Mouse (Mus musculus) thymus, adult 2 months (tissue): ENCODE results near the gene Fam221a. TPM values are rescaled to one million over a fixed set of nuclear protein-coding genes. Genes with fewer than 3 reads are reported as not detected.

ENCODE experiments used
- DNase-seq: peaks from one replicate; pipeline ENCODE4 v3.0.0; 2021
- H3K27ac ChIP-seq: fragments of 200-500 bp; 2 replicates; pipeline ENCODE4 v1.5.1; 2012; ENCODE audit warnings: low read length, control low read depth; ENCODE audit not compliant: control insufficient read depth, insufficient read depth
- H3K27me3 ChIP-seq: fragments of 200-500 bp; 2 replicates; pipeline ENCODE4 v1.6.1; 2012; ENCODE audit warnings: mild to moderate bottlenecking, low read length, moderate library complexity, mixed read lengths; ENCODE audit not compliant: control insufficient read depth, insufficient read depth
- H3K36me3 ChIP-seq: fragments of 200-500 bp; 2 replicates; pipeline ENCODE4 v1.6.1; 2012; ENCODE audit warnings: mild to moderate bottlenecking, low read length, moderate library complexity; ENCODE audit not compliant: control insufficient read depth, insufficient read depth
- H3K4me1 ChIP-seq: fragments of 200-500 bp; replicated peaks from 2 replicates; pipeline ENCODE4 v1.6.1; 2012; ENCODE audit warnings: low read length; ENCODE audit not compliant: control insufficient read depth, insufficient read depth
- H3K4me3 ChIP-seq: fragments of 200-500 bp; 2 replicates; pipeline ENCODE4 v1.5.1; 2012; ENCODE audit warnings: mild to moderate bottlenecking, low read length, control low read depth, moderate library complexity; ENCODE audit not compliant: control insufficient read depth, insufficient read depth
- CTCF ChIP-seq: fragments of 200-500 bp; IDR thresholded peaks from 2 replicates; pipeline ENCODE4 v1.5.1; 2012; ENCODE audit warnings: mild to moderate bottlenecking, control low read depth, low read length, moderate library complexity, borderline replicate concordance; ENCODE audit not compliant: control insufficient read depth, poor library complexity, insufficient read depth; ENCODE audit errors: extremely low read depth
- POLR2A ChIP-seq: fragments of 200-500 bp; IDR thresholded peaks from 2 replicates; pipeline ENCODE4 v1.6.1; 2012; ENCODE audit warnings: mild to moderate bottlenecking, low read length, control low read depth, moderate library complexity; ENCODE audit not compliant: control insufficient read depth, poor library complexity, insufficient read depth; ENCODE audit errors: extremely low read depth
- WGBS: fragments of 180-500 bp; shearing (Covaris S2); methylation state at CpG from one replicate; pipeline ENCODE4 v1.1.7; 2018; 5-methylcytosine and 5-hydroxymethylcytosine counted together
- polyA plus RNA-seq: library from polyadenylated mRNA; depleted of rRNA; stranded (reverse); fragments of >200 nt; gene quantifications from 2 replicates; pipeline ENCODE4 v1.2.3, GENCODE M21; 2012

The Fam221a gene
- polyA plus RNA-seq, 1 experiment = 10.5 TPM

DNA sequence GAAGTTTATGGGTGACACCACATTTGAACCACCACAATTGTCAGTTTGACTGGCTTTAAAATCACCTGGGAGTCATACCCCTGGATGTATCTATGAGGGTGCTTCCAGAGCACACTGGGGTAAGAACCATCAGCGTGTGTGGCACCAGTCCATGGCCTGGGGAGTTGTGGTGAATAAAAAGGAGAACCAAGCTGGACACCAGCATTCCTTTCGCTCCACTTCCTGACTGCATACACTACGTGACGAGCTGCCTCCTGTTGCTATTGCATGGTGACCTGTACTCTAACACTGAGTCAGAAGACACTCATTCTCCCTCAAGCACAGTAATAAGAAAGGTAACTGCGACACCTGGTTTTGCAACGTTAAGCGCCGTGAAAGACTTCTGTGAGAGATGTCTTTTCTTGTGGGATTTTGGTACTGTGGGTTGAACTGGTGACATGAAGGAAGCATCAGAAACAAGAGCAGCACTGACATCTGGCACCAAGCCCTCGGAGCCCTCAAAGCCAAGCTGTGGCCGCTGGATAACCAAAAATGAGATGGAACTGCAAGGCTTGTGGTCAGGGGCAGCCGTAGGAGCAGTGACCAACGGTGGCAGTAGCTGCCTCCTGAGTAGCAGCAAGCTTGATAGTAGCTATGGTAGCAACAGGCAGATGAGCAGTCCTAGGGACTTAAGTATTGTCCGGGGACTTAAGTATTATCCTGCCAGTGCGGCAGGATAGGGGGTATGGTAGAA lies 23.6 kb upstream of the Fam221a start:
- H3K27ac ChIP-seq = no peak overlapping the region
- DNase-seq = no peak
- H3K27me3 ChIP-seq = no peaks in the 10 kb centered on the region
- TF ChIP-seq POLR2A (no peak), CTCF (no peak)
- WGBS = 31% methylated on average over 14 of the region's 14 CpGs
- no peaks in the 10 kb centered on the region for H3K36me3 ChIP-seq
- H3K4me1 ChIP-seq = peaks cover 12% of the 10 kb centered on the region
- no peak overlapping the region for H3K4me3 ChIP-seq

DNA sequence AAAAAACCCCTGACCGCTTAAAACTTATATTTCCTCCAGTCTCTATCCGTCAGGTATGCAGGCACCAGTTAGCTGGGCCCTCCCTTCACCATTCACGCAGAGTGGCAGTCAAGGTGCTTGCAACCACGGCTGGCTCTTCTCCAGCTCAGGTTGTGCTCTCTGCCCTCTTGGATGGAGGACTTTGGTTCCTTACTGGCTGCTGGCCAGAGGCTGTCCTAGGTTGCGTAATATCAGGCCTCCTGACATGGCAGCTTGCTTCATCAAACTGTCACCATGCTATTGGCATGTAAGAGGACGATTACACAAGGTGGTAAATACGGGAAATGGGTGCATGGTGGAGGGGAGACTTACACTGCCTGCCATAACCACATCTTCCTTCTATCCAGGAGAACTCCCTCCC lies 17.7 kb upstream of the Fam221a start:
- DNase-seq = no peak
- H3K27me3 ChIP-seq = no peaks in the 10 kb centered on the region
- H3K36me3 ChIP-seq = no peaks in the 10 kb centered on the region
- no peak overlapping the region for H3K4me3 ChIP-seq
- WGBS = 93% methylated on average over 7 of the region's 7 CpGs
- H3K27ac ChIP-seq = no peak overlapping the region
- no peaks in the 10 kb centered on the region for H3K4me1 ChIP-seq
- no peak for TF ChIP-seq CTCF
- TF ChIP-seq POLR2A = no peak

GRCm38 (mm10) chr6:49354613-49355012 lies 12.9 kb upstream of the Fam221a start:
- Histone ChIP-seq H3K27me3 (no peaks in the 10 kb centered on the region), H3K27ac (no peak overlapping the region), H3K4me1 (no peaks in the 10 kb centered on the region), H3K36me3 (no peaks in the 10 kb centered on the region), H3K4me3 (no peak overlapping the region)
- no peak for TF ChIP-seq CTCF
- no peak for TF ChIP-seq POLR2A
- DNase-seq = no peak
- WGBS = 82% methylated on average over 3 of the region's 3 CpGs

DNA sequence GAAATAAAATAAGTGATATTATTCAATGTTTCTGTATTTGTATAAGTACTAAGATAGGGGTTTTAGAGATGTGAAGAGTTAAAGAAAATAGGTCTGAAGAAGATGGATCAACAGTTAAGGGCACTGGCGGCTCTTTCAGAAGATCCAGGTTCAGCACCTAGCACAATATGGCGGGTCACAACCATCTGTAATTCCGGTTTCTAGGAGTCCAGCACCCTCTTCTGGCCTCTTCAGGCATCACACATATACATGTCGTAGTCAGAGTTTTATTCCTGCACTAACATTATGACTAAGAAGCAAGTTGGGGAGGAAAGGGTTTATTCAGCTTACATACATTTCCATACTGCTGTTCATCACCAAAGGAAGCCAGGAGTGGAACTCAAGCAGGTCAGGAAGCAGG lies 12.4 kb upstream of the Fam221a start:
- no peak for TF ChIP-seq POLR2A
- no peak for TF ChIP-seq CTCF
- H3K27me3 ChIP-seq = no peaks in the 10 kb centered on the region

DNA sequence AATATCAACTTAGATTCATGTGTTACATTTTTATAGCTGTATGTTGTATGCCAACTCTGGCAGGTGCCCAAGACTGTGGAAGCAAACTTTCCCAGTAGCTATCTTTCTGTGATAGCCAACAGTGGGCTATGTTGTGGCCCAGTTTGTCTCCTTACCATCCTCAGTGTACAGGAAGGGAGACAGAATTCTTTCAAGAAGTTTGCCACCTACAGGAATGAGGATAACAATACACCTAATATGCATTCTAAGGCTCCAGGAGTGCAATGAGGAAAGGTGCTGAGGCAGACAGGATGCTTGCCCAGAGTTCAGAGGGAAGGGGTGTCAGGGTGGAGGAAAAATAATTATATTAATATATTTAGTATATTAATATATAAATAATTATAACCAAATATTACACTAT lies 7.1 kb upstream of the Fam221a start:
- no peak for DNase-seq
- H3K27me3 ChIP-seq = no peaks in the 10 kb centered on the region
- TF ChIP-seq POLR2A = no peak
- TF ChIP-seq CTCF = no peak
- no peak overlapping the region for H3K4me3 ChIP-seq
- H3K27ac ChIP-seq = no peak overlapping the region
- no peaks in the 10 kb centered on the region for H3K36me3 ChIP-seq
- no peaks in the 10 kb centered on the region for H3K4me1 ChIP-seq

More for the DNA sequence above, 12.4 kb upstream of the Fam221a start:
- Histone ChIP-seq H3K27ac (no peak overlapping the region), H3K4me1 (no peaks in the 10 kb centered on the region), H3K36me3 (no peaks in the 10 kb centered on the region), H3K4me3 (no peak overlapping the region)
- no peak for DNase-seq
- WGBS = 86% methylated on average over 4 of the region's 4 CpGs

DNA sequence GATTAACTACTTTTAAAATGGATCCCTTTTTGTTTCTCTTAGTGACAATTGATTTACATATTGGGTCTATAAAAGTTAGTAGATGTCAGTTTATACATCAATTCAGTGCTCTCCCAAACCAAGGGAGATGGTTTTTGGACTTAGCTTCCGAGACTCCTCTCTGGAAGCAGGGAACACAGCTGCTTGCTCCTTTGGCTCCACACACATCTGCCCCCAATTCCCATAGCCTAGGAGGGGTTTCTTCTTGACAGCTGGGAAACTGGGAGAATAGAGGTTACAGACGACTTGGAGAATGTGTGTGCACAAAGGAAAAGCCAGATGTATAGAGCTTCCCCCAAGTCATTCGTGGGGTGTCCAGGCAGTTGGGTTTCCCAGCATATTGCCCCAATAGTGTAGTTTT lies 673 bp downstream of the Fam221a start:
- DNase-seq = no peak
- H3K4me3 ChIP-seq = peak overlapping the region; percentile 16
- peaks cover 7% of the 10 kb centered on the region for H3K4me1 ChIP-seq
- H3K36me3 ChIP-seq = no peaks in the 10 kb centered on the region
- TF ChIP-seq CTCF (no peak), POLR2A (no peak)
- H3K27me3 ChIP-seq = no peaks in the 10 kb centered on the region
- WGBS = 38% methylated on average over 3 of the region's 3 CpGs
- no peak overlapping the region for H3K27ac ChIP-seq

GRCm38 (mm10) chr6:49372705-49373104 lies 5.2 kb downstream of the Fam221a start:
- 92% methylated on average over 4 of the region's 4 CpGs for WGBS
- Histone ChIP-seq H3K4me1 (peaks cover 7% of the 10 kb centered on the region), H3K36me3 (no peaks in the 10 kb centered on the region), H3K27me3 (no peaks in the 10 kb centered on the region), H3K4me3 (no peak overlapping the region), H3K27ac (no peak overlapping the region)
- no peak for DNase-seq
- TF ChIP-seq POLR2A (no peak), CTCF (no peak)
